Mouse (Mus musculus): ENCODE measurements around the gene Nrg4. TPM values are rescaled to one million over a fixed set of nuclear protein-coding genes. Genes with fewer than 3 reads are reported as not detected.
"Not testable (repeated sequence)": the region's sequence is repeated elsewhere in the genome, so short reads cannot be mapped to it uniquely, and the experiment has no call there.

The Nrg4 gene
- polyA plus RNA-seq, 1 experiment = 0.19 TPM

DNA sequence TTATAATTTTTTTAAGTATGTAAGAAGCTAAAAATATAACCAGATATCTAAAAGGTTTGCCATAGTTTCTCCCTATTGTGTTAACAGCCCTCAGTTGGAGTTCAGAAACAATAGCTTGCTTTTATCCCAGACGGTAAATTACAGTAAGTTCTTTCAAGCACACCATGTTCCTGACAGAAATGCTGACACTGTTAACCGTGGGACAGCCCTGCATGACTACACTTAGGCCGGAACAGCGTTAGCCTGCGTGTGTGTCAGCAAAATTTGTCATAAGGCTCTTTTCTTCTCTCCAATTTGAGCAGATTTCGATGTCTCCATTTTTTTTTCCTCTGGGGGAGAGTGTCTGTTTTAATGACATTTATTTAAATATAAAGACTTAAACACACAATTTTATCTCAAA, 66.9 kb downstream of the Nrg4 start:
- TF ChIP-seq REST (IDR thresholded peaks at IDR 0.05; ENCODE audit: insufficient read depth, insufficient read length) (no peak), SRF (IDR thresholded peaks at IDR 0.05; ENCODE audit: control insufficient read depth, insufficient read length, low read depth) (no peak), MAX (IDR thresholded peaks at IDR 0.05; ENCODE audit: low read depth) (no peak), TCF12 (IDR thresholded peaks at IDR 0.05; ENCODE audit: insufficient read depth, poor library complexity, severe bottlenecking) (no peak), POLR2AphosphoS2 (IDR thresholded peaks at IDR 0.05; ENCODE audit: insufficient read length, low read depth) (no peak), E2F4 (IDR thresholded peaks at IDR 0.05; ENCODE audit: insufficient read depth) (no peak), TCF3 (IDR thresholded peaks at IDR 0.05; ENCODE audit: insufficient read length, low read depth) (no peak), USF1 (IDR thresholded peaks at IDR 0.05; ENCODE audit: low read depth) (no peak), MYOG (IDR thresholded peaks at IDR 0.05; ENCODE audit: control insufficient read depth in 1 of 3, insufficient read depth in 1 of 3, insufficient read length in 2 of 3, low read depth in 2 of 3) (no peak), POLR2A (IDR thresholded peaks at IDR 0.05; ENCODE audit: insufficient read length, low read depth) (no peak), CEBPB (IDR thresholded peaks at IDR 0.05; ENCODE audit: insufficient read depth, poor library complexity, severe bottlenecking) (no peak)
- no peak overlapping the region for H3K4me3 ChIP-seq
- H3K79me2 ChIP-seq (ENCODE audit: control insufficient read depth, insufficient read depth) = no peaks in the 10 kb centered on the region
- H3K36me3 ChIP-seq (ENCODE audit: control insufficient read depth, insufficient read depth) = no peaks in the 10 kb centered on the region
- no peak overlapping the region for H3ac ChIP-seq (ENCODE audit: control insufficient read depth, insufficient read length)
- no peak overlapping the region for H3K4me2 ChIP-seq (ENCODE audit: low read depth)
- H3K27me3 ChIP-seq (ENCODE audit: control insufficient read depth, insufficient read depth, insufficient read length) = peaks cover 12% of the 10 kb centered on the region

DNA sequence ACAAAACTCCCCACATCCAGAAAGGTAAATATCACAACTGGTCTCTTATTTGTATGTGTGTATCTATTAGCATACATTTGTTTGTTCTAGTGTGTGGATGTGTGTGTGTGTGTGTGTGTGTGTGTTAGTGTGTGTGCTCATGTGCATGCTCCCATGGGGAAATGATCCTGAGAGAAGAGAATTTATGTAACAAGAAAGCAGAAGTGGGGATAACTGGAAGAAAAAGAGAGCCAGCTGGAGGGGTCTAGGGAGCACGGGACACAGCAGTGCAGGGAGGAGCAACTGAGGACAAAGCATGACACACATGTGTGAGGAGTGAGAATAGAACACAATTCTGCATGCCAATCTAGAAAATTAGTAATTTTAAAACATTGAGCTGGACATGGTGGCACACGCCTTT, 69.5 kb downstream of the Nrg4 start:
- Histone ChIP-seq H3ac (ENCODE audit: control insufficient read depth, insufficient read length) (no peak overlapping the region), H3K4me3 (no peak overlapping the region), H3K27me3 (ENCODE audit: control insufficient read depth, insufficient read depth, insufficient read length) (peaks cover 7% of the 10 kb centered on the region), H3K4me2 (ENCODE audit: low read depth) (no peak overlapping the region), H3K79me2 (ENCODE audit: control insufficient read depth, insufficient read depth) (no peaks in the 10 kb centered on the region), H3K36me3 (ENCODE audit: control insufficient read depth, insufficient read depth) (no peaks in the 10 kb centered on the region)
- TF ChIP-seq POLR2AphosphoS2 (IDR thresholded peaks at IDR 0.05; ENCODE audit: insufficient read length, low read depth) = no peak
- no peak for TF ChIP-seq CEBPB (IDR thresholded peaks at IDR 0.05; ENCODE audit: insufficient read depth, poor library complexity, severe bottlenecking)
- no peak for TF ChIP-seq SRF (IDR thresholded peaks at IDR 0.05; ENCODE audit: control insufficient read depth, insufficient read length, low read depth)
- no peak for TF ChIP-seq REST (IDR thresholded peaks at IDR 0.05; ENCODE audit: insufficient read depth, insufficient read length)
- no peak for TF ChIP-seq MAX (IDR thresholded peaks at IDR 0.05; ENCODE audit: low read depth)
- TF ChIP-seq TCF3 (IDR thresholded peaks at IDR 0.05; ENCODE audit: insufficient read length, low read depth) = no peak
- no peak for TF ChIP-seq TCF12 (IDR thresholded peaks at IDR 0.05; ENCODE audit: insufficient read depth, poor library complexity, severe bottlenecking)
- TF ChIP-seq MYOD1 (IDR thresholded peaks at IDR 0.05; ENCODE audit: control insufficient read depth in 1 of 3, insufficient read length in 2 of 3, low read depth in 2 of 3) = no peak
- no peak for TF ChIP-seq MYOG (IDR thresholded peaks at IDR 0.05; ENCODE audit: control insufficient read depth in 1 of 3, insufficient read depth in 1 of 3, insufficient read length in 2 of 3, low read depth in 2 of 3)
- no peak for TF ChIP-seq E2F4 (IDR thresholded peaks at IDR 0.05; ENCODE audit: insufficient read depth)
- no peak for TF ChIP-seq USF1 (IDR thresholded peaks at IDR 0.05; ENCODE audit: low read depth)
- TF ChIP-seq POLR2A (IDR thresholded peaks at IDR 0.05; ENCODE audit: insufficient read length, low read depth) = no peak

DNA sequence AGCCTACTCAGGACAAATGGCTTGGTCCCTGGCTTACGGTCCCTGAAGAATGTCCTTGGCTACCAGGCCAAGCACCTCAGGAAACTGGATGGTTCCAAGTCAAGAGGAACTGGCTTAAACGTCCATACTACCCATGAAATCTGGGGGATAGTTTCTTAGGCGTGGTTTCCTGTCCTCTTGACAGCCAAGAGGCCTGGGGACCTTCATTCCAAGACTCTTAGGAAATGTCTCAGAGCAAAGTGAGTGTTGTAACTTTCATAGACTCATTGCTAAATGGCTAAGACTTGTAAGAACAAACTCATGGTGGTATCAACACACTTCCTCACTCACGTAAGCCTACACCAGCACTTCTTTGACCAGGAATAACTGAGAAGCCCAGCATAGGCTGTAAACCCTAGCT, 71.0 kb downstream of the Nrg4 start:
- Histone ChIP-seq H3K79me2 (ENCODE audit: control insufficient read depth, insufficient read depth) (no peaks in the 10 kb centered on the region), H3K4me3 (no peak overlapping the region), H3K36me3 (ENCODE audit: control insufficient read depth, insufficient read depth) (no peaks in the 10 kb centered on the region), H3K4me2 (ENCODE audit: low read depth) (no peak overlapping the region), H3K27me3 (ENCODE audit: control insufficient read depth, insufficient read depth, insufficient read length) (no peaks in the 10 kb centered on the region), H3ac (ENCODE audit: control insufficient read depth, insufficient read length) (no peak overlapping the region)
- TF ChIP-seq MYOD1 (IDR thresholded peaks at IDR 0.05; ENCODE audit: control insufficient read depth in 1 of 3, insufficient read length in 2 of 3, low read depth in 2 of 3) (no peak), SRF (IDR thresholded peaks at IDR 0.05; ENCODE audit: control insufficient read depth, insufficient read length, low read depth) (no peak), MYOG (IDR thresholded peaks at IDR 0.05; ENCODE audit: control insufficient read depth in 1 of 3, insufficient read depth in 1 of 3, insufficient read length in 2 of 3, low read depth in 2 of 3) (no peak), CEBPB (IDR thresholded peaks at IDR 0.05; ENCODE audit: insufficient read depth, poor library complexity, severe bottlenecking) (no peak)

DNA sequence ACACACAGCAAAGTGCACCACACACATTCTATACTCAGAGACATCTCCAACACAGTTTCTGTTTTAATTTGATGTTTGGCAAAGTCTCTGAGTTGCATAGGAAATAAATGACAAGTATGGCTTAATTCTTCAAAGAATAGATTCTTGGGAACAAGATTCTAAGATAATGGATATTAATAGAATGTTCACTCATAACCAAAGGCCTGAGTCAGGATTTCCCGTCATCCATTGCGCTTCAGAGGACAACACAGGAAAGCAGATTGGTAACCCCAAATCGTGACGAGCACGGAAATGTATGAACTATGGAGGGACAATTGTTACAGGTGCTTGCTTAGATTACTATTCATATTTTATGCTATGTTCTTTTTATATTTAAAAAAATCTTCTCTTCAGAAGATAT, 71.6 kb downstream of the Nrg4 start:
- H3ac ChIP-seq (ENCODE audit: control insufficient read depth, insufficient read length) = no peak overlapping the region
- TF ChIP-seq USF1 (IDR thresholded peaks at IDR 0.05; ENCODE audit: low read depth) (no peak), REST (IDR thresholded peaks at IDR 0.05; ENCODE audit: insufficient read depth, insufficient read length) (no peak), TCF12 (IDR thresholded peaks at IDR 0.05; ENCODE audit: insufficient read depth, poor library complexity, severe bottlenecking) (no peak), MAX (IDR thresholded peaks at IDR 0.05; ENCODE audit: low read depth) (no peak), CEBPB (IDR thresholded peaks at IDR 0.05; ENCODE audit: insufficient read depth, poor library complexity, severe bottlenecking) (no peak), MYOD1 (IDR thresholded peaks at IDR 0.05; ENCODE audit: control insufficient read depth in 1 of 3, insufficient read length in 2 of 3, low read depth in 2 of 3) (no peak), POLR2A (IDR thresholded peaks at IDR 0.05; ENCODE audit: insufficient read length, low read depth) (no peak)

DNA sequence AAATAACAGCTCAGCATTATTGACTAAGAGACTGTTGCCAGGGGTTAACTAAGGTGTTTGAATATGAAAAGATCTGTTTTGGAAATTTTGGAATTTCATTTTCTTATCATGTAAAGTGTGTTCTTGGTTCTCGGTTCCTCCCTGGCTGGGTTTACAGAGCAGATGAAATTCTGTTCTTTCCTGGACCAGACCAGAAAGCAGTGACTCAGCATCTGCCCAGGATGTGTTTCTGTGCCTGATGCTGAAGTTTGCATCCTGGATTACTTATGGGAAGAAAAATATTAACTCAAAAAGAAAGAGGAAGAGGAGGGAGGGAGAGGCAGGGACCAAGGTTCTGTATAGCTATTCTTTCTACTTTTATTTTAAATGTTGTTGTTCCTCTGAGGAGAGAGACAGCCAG, 72.8 kb downstream of the Nrg4 start:
- Histone ChIP-seq H3K4me2 (ENCODE audit: low read depth) (no peak overlapping the region), H3K36me3 (ENCODE audit: control insufficient read depth, insufficient read depth) (no peaks in the 10 kb centered on the region), H3K79me2 (ENCODE audit: control insufficient read depth, insufficient read depth) (no peaks in the 10 kb centered on the region), H3ac (ENCODE audit: control insufficient read depth, insufficient read length) (no peak overlapping the region), H3K4me3 (no peak overlapping the region), H3K27me3 (ENCODE audit: control insufficient read depth, insufficient read depth, insufficient read length) (no peaks in the 10 kb centered on the region)
- TF ChIP-seq E2F4 (IDR thresholded peaks at IDR 0.05; ENCODE audit: insufficient read depth) (no peak), REST (IDR thresholded peaks at IDR 0.05; ENCODE audit: insufficient read depth, insufficient read length) (no peak), MYOD1 (IDR thresholded peaks at IDR 0.05; ENCODE audit: control insufficient read depth in 1 of 3, insufficient read length in 2 of 3, low read depth in 2 of 3) (no peak), MAX (IDR thresholded peaks at IDR 0.05; ENCODE audit: low read depth) (no peak), POLR2A (IDR thresholded peaks at IDR 0.05; ENCODE audit: insufficient read length, low read depth) (no peak), TCF12 (IDR thresholded peaks at IDR 0.05; ENCODE audit: insufficient read depth, poor library complexity, severe bottlenecking) (no peak), CEBPB (IDR thresholded peaks at IDR 0.05; ENCODE audit: insufficient read depth, poor library complexity, severe bottlenecking) (no peak), POLR2AphosphoS2 (IDR thresholded peaks at IDR 0.05; ENCODE audit: insufficient read length, low read depth) (no peak), MYOG (IDR thresholded peaks at IDR 0.05; ENCODE audit: control insufficient read depth in 1 of 3, insufficient read depth in 1 of 3, insufficient read length in 2 of 3, low read depth in 2 of 3) (no peak), SRF (IDR thresholded peaks at IDR 0.05; ENCODE audit: control insufficient read depth, insufficient read length, low read depth) (no peak), TCF3 (IDR thresholded peaks at IDR 0.05; ENCODE audit: insufficient read length, low read depth) (no peak), USF1 (IDR thresholded peaks at IDR 0.05; ENCODE audit: low read depth) (no peak)

More for the DNA sequence above, 71.6 kb downstream of the Nrg4 start:
- no peaks in the 10 kb centered on the region for H3K27me3 ChIP-seq (ENCODE audit: control insufficient read depth, insufficient read depth, insufficient read length)
- H3K79me2 ChIP-seq (ENCODE audit: control insufficient read depth, insufficient read depth) = no peaks in the 10 kb centered on the region
- no peaks in the 10 kb centered on the region for H3K36me3 ChIP-seq (ENCODE audit: control insufficient read depth, insufficient read depth)
- H3K4me3 ChIP-seq = no peak overlapping the region
- H3K4me2 ChIP-seq (ENCODE audit: low read depth) = no peak overlapping the region

DNA sequence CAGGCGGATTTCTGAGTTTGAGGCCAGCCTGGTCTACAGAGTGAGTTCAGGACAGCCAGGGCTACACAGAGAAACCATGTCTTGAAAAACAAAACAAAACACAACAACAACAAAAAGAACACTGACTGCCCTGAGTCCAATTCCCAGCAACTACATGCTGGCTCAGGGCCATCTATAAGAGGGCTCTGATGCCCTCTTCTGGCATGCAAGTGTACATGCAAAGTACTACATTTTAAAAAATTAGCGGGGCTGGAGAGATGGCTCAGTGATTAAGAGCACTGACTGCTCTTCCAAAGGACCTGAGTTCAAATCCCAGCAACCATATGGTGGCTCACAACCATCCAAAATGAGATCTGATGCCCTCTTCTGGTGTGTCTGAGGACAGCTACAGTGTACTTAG, 74.5 kb downstream of the Nrg4 start:
- not testable (repeated sequence) for H3K4me2 ChIP-seq (ENCODE audit: low read depth); H3K27me3 ChIP-seq (ENCODE audit: control insufficient read depth, insufficient read depth, insufficient read length); H3K4me3 ChIP-seq; H3K36me3 ChIP-seq (ENCODE audit: control insufficient read depth, insufficient read depth); H3ac ChIP-seq (ENCODE audit: control insufficient read depth, insufficient read length); H3K79me2 ChIP-seq (ENCODE audit: control insufficient read depth, insufficient read depth)
